Mouse (Mus musculus): ENCODE data around the gene Cep170.

DNA sequence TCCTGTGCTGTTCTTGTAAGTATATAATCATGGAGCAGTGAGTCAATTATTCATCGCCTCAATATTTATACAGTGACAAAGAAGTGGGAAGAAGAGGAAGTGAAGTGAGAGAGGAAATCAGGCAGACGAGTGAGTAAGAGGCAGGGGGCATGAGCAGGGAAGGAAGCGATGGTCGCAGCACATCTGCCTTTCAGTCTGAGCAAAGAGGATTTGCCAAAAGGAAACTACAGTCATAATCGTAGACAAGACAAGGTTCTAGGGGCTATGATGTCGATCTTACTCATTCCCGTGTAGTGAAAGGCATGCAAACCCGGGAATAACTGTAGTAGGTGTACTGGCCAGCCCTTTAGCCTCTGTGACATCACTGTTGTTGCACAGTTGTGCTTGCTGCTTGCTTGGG, 18.7 kb upstream of the Cep170 start:
- TF ChIP-seq CTCF (IDR thresholded peaks at IDR 0.05; ENCODE audit: low read depth) (no peak), EP300 (IDR thresholded peaks at IDR 0.05; ENCODE audit: low read depth) (no peak)

All from heart, postnatal 0 days (tissue).